ENCODE assay signal across 9 mouse cellular contexts in genomic region chr8:117261702-117262101, GRCm38 (mm10). TPM values are rescaled to one million over a fixed set of nuclear protein-coding genes. Genes with fewer than 3 reads are reported as not detected.
DNase-seq lines count a peak whose midpoint lies in the region; ATAC-seq and TF ChIP-seq lines count a peak whose summit lies in the region.
"Had no signal": no experiment of that assay in that cellular context is flagged by ENCODE, and none has a peak within 500 bp of the region (broad histone marks: within the 10 kb centered on the region; RNA-seq: fewer than 3 reads in every experiment).

No protein-coding gene starts in this region.

- 0 out of 2 replicates have a peak, but pooled peaks have one; percentile 7 for TF ChIP-seq CTCF in liver, postnatal 0 days (IDR thresholded peaks at IDR 0.05; ENCODE audit: low read depth)

- H3K4me2 ChIP-seq in neural tube, embryonic 11.5 days (ENCODE audit: low read depth): peak overlapping the region; percentile 92; the same call in 1 of the 2 replicates
- peak overlapping the region; percentile 95 for H3K4me2 ChIP-seq in liver, postnatal 0 days (ENCODE audit: low read depth, low read length)

- H3K4me1 ChIP-seq in neural tube, embryonic 11.5 days (ENCODE audit: control insufficient read depth, insufficient read depth, low read length): peaks cover 34% of the 10 kb centered on the region
- peaks cover 60% of the 10 kb centered on the region for H3K4me1 ChIP-seq in hindbrain, embryonic 10.5 days (replicated peaks)
- peaks cover 62% of the 10 kb centered on the region for H3K4me1 ChIP-seq in liver, postnatal 0 days (ENCODE audit: insufficient read depth)

- no peaks in the 10 kb centered on the region for H3K9me3 ChIP-seq in neural tube, embryonic 11.5 days (ENCODE audit: control insufficient read depth, low read length)
- H3K9me3 ChIP-seq in hindbrain, embryonic 10.5 days: no peaks in the 10 kb centered on the region
- H3K9me3 ChIP-seq in liver, postnatal 0 days (ENCODE audit: low read length): no peaks in the 10 kb centered on the region

- H3K27me3 ChIP-seq in neural tube, embryonic 11.5 days (ENCODE audit: control insufficient read depth, insufficient read depth, low read length): no peaks in the 10 kb centered on the region
- H3K27me3 ChIP-seq in hindbrain, embryonic 10.5 days (ENCODE audit: insufficient read depth, poor library complexity, severe bottlenecking): no peaks in the 10 kb centered on the region
- no peaks in the 10 kb centered on the region for H3K27me3 ChIP-seq in liver, postnatal 0 days (ENCODE audit: insufficient read depth, low read length)

- no peak for TF ChIP-seq EP300 in liver, postnatal 0 days (IDR thresholded peaks at IDR 0.05; ENCODE audit: low read depth)

- intact Hi-C loops in heart, postnatal 25 days (cut with DNase I): loop anchor here (5.0 kb wide), 1 partner anchor 106 kb away; no protein-coding TSS in a partner anchor

- no peaks in the 10 kb centered on the region for H3K36me3 ChIP-seq in neural tube, embryonic 11.5 days (ENCODE audit: control insufficient read depth, insufficient read depth, low read length)
- H3K36me3 ChIP-seq in hindbrain, embryonic 10.5 days: 0 out of 2 replicates have a peak, but pooled peaks cover 2% of the 10 kb centered on the region
- H3K36me3 ChIP-seq in liver, postnatal 0 days (replicated peaks; ENCODE audit: insufficient read depth, low read length): 0 out of 2 replicates have a peak, but pooled peaks cover 6% of the 10 kb centered on the region

- H3K9ac ChIP-seq in neural tube, embryonic 11.5 days (ENCODE audit: low read length): no peak overlapping the region; the same call in 1 of the 2 replicates
- peak overlapping the region; percentile 8; the same call in 1 of the 2 replicates for H3K9ac ChIP-seq in liver, postnatal 0 days (replicated peaks)

- 33% methylated on average over 9 of the region's 9 CpGs for WGBS in neural tube, embryonic 11.5 days
- WGBS in hindbrain, embryonic 10.5 days: 28% methylated on average over 9 of the region's 9 CpGs
- 37% methylated on average over 9 of the region's 9 CpGs for WGBS in liver, postnatal 0 days (ENCODE audit: insufficient replicate concordance)

- H3K4me3 ChIP-seq in neural tube, embryonic 11.5 days (ENCODE audit: low read depth, low read length): peak overlapping the region; percentile 6; the same call in 1 of the 2 replicates
- H3K4me3 ChIP-seq in hindbrain, embryonic 10.5 days: peak overlapping the region; percentile 97; the same call in 1 of the 2 replicates
- H3K4me3 ChIP-seq in liver, postnatal 0 days (ENCODE audit: low read depth, low read length): 0 out of 2 replicates have a peak overlapping the region, but pooled peaks have one; percentile 4

- ATAC-seq in neural tube, embryonic 11.5 days (ENCODE audit: insufficient read depth, low FRiP score, low TSS enrichment): no peak
- no peak for ATAC-seq in liver, postnatal 0 days

- no peak for DNase-seq in neural tube, embryonic 11.5 days (ENCODE audit: low spot score)
- DNase-seq in neural tube, embryonic 10.5 days (ENCODE audit: extremely low spot score, low spot score): no peak
- no peak for DNase-seq in hindbrain, embryonic 10.5 days (ENCODE audit: low spot score)
- DNase-seq in liver, postnatal 0 days: no peak
- DNase-seq in thymus, postnatal 36 days: peak; percentile 41 to 51
- no peak for DNase-seq in gastrocnemius, postnatal 4 days (ENCODE audit: low spot score in 2 of 2)
- no peak for DNase-seq in cerebellum, postnatal 4 days (ENCODE audit: low spot score in 2 of 2)
- DNase-seq in heart, postnatal 25 days (ENCODE audit: low spot score): no peak
- DNase-seq: cerebellum, postnatal 25 days had no signal

- H3K27ac ChIP-seq in neural tube, embryonic 11.5 days (ENCODE audit: low read depth, low read length): no peak overlapping the region
- peak overlapping the region; percentile 40; the same call in 1 of the 2 replicates for H3K27ac ChIP-seq in hindbrain, embryonic 10.5 days
- H3K27ac ChIP-seq in liver, postnatal 0 days (ENCODE audit: low read depth): peak overlapping the region; percentile 97

RNA-seq across cellular contexts. Expression of gene Cmip, which starts 4.8 kb away (rescaled TPM):
- polyA plus RNA-seq in neural tube, embryonic 11.5 days (2014; fragmentation: Nextera tagmentation; extraction: Ambion mirVana): 52.2 and 56.7 TPM in 2 replicates
- polyA plus RNA-seq in hindbrain, embryonic 10.5 days (2016; fragmentation: Nextera tagmentation; extraction: Ambion mirVana): 10.6 and 14.0 TPM in 2 replicates
- 22.3 and 22.6 TPM in 2 replicates for polyA plus RNA-seq in liver, postnatal 0 days (2015; fragmentation: Nextera tagmentation; extraction: Ambion mirVana)
- 10 to 100 TPM; 39.1 to 40.7 TPM for total RNA-seq in gastrocnemius, postnatal 4 days (2021)
- 10 to 100 TPM; 21.3 to 24.0 TPM for total RNA-seq in heart, postnatal 25 days (2021)

Comparison
In these comparisons a context has a peak if more than half of its experiments do, and no peak if none do; other contexts are left out.
1. DNase-seq: peak in thymus, postnatal 36 days (2 of 2); none in neural tube, embryonic 11.5 days (single experiment), neural tube, embryonic 10.5 days (single experiment), hindbrain, embryonic 10.5 days (single experiment), liver, postnatal 0 days (single experiment), gastrocnemius, postnatal 4 days (0 of 2), cerebellum, postnatal 4 days (0 of 2) and heart, postnatal 25 days (single experiment).
2. H3K4me3 ChIP-seq: peak in every context shown above with its lines; median percentile 97 in hindbrain, embryonic 10.5 days; 6 in neural tube, embryonic 11.5 days; 4 in liver, postnatal 0 days.